Mouse (Mus musculus) lung, postnatal 36 days (tissue): ENCODE results near the gene Inha.

Experiments
- DNase-seq: peaks from one replicate; pipeline ENCODE4 v3.0.0; 2022; ENCODE audit warnings: mixed read lengths

Inha gene

DNA sequence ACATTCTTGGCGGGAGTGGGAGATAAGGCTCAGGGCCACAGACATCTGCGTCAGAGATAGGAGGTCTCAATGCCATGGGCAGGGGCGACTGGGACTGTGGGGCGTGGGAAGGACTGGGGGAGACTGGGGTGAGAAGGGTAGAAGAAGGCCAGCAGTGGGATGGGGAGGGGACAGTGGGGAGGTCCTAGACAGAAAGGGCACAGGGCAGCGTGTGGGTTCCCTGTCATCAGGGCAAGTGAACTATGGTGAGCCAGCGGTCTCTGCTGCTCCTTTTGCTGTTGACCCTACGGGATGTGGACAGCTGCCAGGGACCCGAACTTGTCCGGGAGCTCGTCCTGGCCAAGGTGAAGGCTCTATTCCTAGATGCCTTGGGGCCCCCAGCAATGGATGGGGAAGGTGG is at the start of gene Inha:
Gene Inha, plus strand, starts transcription at position 72 of the 400 bp plus-strand sequence.
- DNase-seq = no peak

DNA sequence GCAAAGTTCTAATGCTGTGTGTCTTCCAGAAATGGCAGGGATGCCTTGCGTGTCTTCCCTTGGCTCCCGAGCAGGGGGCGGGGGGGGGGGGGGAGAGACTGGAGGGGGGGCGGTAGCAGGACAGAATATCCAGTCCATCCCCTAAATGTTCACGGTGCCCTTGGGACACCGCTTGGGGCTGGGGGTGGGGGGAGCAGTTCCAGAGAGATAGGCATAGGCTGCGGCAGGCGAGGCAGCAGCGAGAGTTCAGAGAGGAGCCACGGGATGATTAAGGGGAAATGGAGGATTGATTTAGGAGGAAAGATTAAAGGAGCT is 49.2 kb upstream of the Inha start:
- no peak for DNase-seq

DNA sequence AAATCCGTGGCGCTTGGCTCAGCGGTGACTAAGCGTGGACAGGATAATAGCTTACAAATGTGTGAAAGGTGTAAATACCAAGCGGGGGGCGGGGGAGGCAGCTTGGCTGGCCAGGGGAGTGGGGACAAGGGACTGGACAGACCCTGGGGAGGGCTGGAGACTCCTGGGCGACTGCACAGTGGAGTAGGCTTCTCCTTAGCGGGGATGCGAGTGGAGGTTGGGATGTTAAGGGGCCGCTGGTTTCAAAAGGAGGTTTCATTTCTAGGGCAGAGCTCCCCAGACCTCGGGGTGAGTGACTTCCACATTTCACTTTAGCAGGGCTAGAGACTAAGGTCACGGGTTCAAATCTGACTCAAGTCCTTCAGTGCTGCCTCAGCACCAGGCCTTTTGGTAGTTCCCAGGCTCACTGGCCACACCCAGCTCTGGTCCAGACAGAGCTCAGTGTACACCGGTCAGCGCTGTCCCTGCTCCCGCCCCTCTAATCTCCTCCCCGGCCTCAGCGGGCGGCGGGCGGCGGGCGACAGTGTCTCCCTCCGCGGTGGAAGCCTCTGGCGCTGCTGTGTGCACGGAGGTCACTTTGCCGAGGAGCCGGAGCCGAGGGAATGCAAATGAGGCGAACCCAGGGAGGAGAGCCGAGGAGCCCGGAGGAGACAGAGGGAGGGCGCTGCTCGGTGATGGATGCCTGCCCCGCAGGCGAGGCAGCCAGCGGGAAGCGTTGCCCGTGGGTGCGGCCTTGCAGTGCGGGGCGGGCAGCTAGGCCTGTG is 48.7 kb upstream of the Inha start:
- DNase-seq = peak; percentile 22

DNA sequence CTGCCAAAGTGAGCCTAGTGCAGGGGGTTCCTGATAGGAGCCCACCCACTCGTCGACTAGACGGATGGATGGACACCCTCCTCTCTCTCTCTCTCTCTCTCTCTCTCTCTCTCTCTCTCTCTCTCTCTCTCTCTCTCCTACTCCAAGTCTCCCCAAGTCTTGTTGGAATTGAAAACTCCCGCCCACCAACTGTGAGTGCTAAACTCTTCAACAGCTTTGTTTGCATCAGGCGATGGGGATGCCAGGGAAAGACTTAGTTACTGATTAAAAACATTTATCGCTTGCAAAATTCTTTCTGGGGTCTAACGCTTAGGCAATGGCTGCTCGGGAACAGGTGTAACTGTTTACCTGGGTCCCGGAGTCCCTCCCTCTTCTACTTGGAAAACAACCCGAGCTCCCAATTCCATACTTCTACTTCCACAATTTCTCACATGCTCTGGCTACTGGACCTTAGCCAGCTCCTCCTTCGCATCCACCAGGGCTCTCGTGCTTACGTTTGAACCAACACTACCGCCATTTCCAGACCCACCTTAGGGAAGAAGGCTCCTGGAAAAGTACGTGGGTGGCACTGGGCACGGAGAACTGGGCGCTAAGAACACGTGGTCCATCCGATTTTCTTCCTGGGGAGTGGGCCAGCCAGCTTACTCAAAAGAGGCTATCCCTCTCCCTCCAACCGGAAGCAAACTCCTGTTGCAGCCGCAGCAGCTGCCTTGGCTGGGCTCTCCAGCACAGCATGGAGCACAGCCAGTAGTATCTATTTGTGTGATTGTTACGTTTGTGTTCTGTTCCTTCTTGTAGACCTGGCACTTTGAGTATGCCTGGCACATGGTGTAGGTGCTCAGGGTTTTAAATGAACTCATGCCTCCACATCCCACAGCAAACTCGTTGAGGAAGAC is 47.8 kb upstream of the Inha start:
- DNase-seq = no peak

DNA sequence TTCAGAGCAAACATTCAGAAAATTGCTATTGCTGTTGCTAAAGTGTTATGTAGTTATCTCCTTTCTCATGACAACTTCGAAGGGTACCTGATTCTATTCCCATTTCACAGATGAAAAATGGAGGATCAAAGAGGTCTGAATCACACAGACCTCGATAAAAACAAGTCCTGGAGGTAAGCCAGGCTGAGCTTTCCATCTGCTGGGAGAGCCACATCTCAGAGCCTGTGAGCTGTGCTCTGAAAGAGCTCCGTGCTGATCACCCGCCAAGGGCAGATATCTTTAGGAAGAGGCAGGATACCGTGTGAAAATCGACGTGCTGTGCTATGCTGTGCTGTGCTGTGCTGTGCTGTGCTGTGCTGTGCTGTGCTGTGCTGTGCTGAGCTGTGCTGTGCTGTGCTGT is 46.6 kb upstream of the Inha start:
- DNase-seq = no peak

DNA sequence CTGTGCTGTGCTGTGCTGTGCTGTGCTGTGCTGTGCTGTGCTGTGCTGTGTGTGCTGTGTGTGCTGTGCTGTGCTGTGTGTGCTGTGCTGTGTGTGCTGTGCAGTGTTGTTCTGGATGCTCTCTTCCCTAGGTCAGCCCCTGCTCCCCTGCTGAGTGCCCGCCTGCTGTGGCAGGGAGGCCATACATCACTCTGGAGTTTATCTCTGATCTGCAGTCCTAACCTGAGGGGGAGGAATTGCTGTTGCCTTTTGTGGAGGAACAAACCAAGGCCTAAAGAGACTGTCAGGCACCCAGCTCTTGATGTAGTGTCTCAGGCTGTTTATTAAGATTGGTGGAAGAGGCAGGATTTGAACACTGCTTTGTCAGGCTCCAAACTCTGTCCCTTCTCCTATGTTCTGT is 44.2 kb upstream of the Inha start:
- DNase-seq = no peak

DNA sequence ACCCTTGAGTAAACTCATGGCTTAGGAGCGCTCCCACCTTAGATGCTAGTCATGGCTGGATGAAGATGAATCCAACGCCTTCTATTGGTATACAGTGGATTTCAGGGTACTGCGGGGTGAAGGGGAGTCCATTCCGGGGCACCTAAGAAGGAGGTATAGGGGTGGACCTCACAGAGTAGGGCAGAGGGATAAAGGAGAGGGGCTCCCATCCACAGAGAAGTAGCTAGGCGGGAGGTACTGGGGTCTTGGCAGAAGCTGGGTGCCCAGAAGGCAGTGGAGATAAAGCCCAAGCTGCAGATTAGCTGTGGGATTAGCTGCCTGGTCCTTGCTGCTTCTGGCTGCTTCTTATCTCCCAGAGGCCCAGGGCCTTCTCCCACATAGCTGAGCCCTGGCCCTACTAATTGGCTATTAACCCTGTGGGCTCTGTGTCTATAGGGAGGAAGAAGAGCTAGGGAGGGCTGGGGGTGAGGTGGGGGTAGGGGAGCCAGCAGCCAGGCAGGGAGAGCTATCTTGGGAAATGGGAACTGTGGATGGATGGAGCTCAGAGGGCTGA is 43.1 kb upstream of the Inha start:
- DNase-seq = no peak

DNA sequence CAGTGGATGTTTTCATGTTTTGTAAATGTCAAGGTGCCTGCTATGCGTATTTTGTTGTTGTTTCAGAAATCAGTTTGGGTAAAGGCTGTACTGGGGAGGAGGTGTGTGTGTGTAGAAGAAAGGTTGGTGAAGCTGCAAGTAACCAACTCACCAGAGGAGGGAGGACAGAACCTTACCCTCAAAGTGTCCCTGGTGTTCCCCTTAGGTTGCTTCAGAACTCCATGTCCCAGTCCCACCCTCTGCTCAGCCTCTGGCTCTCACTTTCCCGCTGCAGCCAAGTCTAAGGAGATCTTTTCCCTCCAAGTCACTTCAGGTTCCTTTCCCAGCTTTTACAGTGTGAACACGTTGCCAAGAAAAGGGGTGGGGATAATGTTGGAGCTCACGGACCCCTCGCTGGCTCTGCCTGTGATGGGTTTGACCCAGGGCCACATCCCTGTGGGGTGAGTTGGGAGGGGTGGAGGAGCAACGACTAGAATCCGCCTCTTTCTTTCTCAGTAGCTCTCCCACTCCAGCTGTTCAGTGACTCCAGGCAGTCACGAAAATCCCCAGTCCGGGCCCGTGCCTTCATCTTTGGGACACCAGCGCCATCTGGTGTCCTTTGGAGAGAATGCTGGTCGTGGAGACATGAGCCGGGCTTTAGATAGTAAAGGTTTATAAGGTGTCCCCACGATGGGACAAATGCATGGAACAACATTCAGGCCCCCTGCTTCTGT is 39.5 kb upstream of the Inha start:
- peak; percentile 87 for DNase-seq

DNA sequence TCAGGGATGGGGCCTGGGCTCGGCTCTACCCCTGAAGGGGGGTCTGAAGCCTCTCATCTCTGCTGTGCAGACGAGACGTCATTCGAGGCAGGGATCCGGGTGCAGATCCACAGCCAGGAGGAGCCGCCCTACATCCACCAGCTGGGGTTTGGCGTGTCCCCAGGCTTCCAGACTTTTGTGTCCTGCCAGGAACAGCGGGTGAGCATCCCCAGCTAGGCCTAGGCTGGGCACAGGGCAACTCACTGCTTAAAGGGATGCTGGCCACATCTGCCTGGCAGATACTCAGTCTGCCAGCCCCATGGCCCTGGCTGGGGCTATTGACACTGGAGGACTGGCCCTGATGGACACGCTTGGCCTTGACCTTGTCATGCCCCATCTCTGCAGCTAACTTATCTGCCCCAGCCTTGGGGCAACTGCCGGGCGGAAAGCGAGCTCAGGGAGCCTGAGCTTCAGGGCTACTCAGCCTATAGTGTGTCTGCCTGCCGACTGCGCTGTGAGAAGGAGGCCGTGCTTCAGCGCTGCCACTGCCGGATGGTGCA is 37.5 kb upstream of the Inha start:
- DNase-seq = no peak

DNA sequence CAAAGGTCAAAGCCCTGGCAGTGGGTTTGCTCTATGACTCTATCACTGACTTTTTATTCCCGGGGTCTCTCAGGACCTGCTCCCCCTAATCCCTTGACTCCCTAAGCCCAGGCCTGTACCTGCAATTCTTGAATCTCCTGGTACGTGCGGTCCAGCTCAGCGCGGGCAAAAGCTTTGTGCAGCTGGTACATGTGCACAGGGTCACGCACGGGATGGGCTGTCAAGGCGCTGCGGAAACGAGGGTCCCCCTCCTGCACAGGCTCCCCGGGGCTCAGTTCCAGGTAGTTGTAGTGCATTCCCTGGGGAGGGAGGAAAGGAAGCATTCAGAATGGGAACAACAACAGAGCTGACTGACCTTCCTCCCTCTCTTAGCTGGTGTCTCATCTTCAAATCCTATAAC is 30.4 kb upstream of the Inha start:
- DNase-seq = no peak

DNA sequence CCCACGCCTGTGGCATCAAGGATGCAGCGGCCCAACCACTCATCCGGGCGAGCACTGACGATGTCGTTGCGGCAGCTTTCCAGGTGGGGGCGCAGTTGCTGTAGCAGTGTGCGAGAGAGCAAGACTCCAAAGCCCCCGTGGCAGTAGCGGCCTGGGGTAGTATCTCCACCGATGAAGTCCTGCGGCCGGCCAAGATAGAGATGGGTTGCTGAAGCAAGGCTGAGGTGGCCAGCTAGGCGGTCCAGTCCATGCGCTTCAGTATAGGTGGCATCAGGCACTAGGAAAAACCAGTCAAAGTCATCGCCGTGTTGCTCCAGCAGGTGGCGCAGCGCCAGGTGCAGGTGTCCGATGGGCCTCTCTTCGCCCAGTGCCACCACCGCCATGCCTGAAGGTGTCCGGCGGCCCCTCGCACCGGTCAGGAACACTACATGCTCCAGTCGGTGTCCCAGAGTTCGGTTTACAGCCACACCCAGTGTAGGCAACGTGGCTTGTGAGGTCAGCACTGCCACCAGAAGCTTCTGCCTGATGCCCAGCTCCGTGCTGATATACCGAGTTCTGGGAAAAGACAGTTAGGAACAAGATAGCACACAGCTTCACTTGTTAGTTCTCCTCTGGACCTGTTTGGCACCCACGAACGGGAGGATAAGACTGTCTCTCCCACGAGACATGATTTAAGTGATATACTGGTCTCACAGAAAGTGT is 29.5 kb upstream of the Inha start:
- peak; percentile 91 for DNase-seq

DNA sequence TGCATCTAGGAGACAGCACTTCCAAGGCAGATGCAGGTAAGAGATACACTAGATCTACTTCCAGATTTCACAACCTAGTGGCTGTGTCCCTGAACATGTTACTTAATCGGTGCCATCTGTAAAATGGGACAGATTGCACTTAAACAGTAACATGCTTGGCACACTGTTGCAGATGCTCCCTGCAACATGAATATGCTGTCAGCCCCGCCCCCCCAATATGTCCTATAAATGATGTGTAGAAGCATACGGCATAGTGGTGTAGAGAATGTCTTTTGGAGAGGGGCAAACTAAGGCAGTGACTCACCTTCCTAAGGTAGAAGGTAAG is 28.9 kb upstream of the Inha start:
- no peak for DNase-seq

DNA sequence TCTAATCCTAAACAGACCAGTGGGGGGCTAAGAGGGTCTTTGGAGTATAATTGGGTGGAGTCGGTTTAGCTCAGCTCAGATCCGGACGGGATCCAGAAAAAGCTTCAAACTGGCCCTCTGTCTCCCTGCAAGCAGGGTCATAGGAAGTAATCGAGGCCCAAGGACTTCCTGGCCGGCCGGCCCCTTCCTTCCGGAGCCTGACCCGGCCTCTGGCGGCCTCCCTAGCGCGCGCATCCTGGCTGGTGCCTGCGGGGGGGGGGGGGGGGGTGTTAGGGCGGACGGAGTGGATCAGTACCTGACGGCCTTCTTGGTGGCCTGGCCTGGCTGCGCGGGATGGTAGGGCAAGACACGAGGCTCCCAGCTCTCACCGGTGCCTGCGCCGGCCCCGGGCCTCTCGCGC is 28.4 kb upstream of the Inha start:
- peak; percentile 65 for DNase-seq

DNA sequence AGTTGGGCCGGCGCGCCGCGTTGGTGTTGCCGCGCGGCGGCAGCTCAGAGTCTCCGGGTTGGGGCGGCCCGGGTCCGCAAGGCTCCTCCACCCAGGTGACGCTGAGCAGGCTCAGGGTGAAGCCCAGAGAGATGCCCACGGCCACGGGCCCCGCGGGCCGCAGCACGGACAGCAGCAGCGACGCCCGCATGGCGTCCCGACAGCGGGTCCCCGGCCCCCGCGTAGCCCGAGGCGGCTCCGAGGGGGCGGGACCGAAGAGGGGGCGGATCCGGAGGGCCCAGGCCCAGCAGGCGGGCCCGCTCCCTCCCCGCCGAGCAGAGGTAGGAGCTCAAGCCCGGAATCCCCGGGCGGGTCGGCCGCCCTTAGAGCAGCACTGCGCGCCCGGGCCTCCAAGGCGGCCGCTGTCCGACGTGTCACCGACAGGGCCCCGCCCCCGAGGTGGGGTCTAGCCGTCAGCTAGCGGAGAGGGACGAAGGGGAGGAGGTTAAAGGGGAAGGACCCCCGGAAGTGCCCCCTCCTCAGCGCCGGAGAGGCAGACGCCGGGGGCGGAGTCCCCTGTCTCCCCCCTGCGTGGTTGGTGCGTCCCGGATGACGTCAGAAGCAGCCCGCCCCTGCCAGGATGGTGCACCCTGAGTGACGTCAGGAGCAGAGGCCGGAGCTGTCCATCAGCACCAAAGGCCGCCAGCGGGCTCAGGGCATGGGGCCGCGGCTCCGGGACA is 27.8 kb upstream of the Inha start, which contains the start of the genes Chpf and Tmem198:
Gene Chpf, minus strand, starts transcription at position 392 of the 719 bp plus-strand sequence.
Gene Tmem198, plus strand, starts transcription at position 617 of the 719 bp plus-strand sequence.
- DNase-seq = peak; percentile 98

DNA sequence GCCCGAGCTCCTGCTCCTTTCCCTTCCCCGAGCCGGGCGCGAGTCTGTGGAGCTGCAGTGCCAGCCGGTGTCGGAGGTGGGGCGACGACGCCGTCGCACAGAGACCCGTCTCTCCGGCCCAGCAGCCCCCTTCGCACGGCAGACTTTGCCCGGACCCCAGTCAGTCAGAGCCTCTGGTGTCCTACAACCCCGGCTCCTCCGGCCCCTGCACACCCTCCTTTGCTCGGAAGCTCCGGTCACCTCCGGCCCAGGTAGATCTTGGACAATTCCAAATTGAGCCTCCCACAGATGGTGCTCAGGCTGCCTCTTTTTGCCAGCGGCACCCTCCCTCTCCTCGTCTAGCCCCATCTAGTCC is 27.3 kb upstream of the Inha start:
- no peak for DNase-seq

DNA sequence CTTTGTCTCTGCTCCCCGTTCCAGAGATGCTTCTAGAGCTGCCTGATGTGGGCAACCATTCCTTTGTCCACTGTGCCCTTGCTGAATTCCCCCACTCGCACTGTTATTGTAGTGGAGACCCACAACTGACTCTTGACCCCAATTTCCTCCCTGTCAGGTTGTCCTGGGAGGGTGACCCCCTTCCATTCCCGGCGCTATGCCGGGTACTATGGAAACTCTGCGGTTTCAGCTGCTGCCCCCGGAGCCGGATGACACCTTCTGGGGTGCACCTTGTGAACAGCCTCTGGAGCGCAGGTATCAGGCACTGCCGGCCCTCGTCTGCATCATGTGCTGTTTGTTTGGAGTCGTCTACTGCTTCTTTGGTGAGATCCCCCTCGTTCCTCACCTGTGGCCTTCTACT is 26.8 kb upstream of the Inha start:
- DNase-seq = no peak

DNA sequence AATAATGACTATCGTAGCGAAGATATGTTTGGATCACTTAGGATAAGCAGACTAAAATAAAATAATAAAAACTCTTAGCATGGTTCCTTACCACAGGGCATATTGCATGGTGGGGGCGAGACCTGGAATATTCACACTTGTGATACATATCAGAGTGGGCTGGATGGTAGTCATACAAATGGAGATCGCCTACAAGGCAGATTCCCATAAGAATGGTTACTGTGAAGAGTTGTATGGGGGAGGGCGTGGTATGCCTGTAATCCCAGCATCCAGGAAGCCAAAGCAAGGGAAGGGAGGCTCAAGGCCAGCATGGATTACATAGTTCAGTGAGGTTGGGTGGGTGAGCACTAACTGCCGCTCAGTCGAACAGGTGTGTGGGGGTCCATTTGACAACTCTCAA is 26.1 kb upstream of the Inha start:
- no peak for DNase-seq

DNA sequence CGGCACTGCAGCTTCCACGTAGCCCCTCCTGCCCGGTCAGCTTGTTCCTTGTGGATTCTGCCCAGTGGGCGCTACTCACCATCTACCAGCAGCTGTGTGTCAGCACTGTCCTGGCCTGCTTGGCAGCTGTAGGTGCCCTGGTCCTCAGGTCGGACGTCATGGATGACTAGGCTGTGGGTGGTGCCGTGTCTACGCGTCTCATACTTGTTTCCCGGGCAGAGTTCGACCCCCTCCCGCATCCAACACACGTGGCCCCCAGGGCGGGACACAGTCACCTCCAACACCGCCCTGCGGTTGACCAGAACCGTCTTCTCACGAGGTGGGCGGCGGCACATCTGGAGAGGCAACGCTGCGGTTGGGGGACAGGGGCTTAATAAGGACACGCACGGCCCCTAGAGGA is 20.3 kb upstream of the Inha start:
- no peak for DNase-seq

DNA sequence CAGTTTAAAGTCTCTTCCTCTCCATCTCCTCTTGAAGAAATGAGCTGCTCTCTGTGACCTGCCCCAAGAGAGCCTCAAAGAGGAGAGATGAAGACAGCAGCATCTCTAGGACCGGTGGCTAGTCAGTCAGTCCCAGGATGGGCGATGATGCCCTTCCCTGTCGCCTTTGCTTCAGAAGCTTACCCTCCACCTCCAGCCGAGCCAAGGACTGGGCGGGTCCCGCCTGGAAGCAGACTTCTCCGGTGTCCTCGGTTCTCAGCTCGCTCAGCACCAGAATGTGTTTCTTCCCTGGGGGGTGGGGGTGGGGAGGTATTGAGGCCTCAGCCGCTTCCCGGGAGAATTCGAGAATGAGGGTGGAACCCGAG is 19.9 kb upstream of the Inha start:
- no peak for DNase-seq

DNA sequence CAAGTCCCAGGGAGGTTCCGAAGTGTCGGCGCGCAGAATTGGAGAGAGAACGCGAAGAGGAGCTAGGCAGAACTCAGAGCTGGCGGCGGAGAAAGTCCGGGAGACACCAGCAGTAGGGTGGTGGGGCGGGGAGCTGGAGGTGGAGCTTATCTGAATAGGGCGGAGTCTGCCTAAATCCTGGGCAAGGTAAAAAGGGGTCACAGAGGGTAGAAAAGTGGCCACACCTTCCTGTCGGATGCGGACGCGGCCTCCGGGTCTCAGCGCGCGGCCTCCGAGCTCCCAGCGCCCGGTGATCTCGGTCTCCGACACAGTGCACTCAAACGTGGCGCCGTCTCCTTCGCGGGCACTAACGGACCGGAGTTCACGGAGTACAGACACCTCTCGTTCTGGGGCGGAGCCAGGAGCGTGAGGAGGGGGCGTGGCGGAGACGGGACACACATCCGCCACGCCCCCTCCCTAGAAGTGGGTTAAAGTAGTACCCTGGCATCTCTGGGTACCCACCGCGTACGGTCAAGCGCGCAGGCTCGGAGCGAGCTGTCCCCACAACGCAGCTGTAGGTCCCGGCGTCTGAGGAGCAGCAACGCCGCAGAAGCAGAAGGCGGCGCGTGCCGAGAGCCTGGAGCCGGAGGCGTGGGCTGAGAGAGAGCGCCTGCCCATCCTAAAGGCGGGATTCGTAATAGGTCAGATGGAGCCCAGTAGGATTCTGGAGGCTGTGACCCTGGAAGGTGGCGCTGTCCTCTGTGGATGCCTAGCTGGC is 19.3 kb upstream of the Inha start:
- peak; percentile 91 for DNase-seq
